Mouse (Mus musculus) small intestine, adult 2 months (tissue): ENCODE results near the gene Cox6b2. TPM values are rescaled to one million over a fixed set of nuclear protein-coding genes. Genes with fewer than 3 reads are reported as not detected.
A peak's percentile ranks its signal among the peaks of the same experiment; 100 is the strongest.

Experiments used
- H3K27ac ChIP-seq: fragments of 200-500 bp; 2 replicates; pipeline ENCODE4 v1.5.1; 2012; ENCODE audit warnings: low read depth, low read length, control low read depth, inconsistent platforms; ENCODE audit not compliant: insufficient read depth
- H3K27me3 ChIP-seq: fragments of 200-500 bp; 2 replicates; pipeline ENCODE4 v1.6.1; 2012; ENCODE audit warnings: mild to moderate bottlenecking, moderate library complexity, low read length, inconsistent platforms; ENCODE audit not compliant: control insufficient read depth, insufficient read depth
- H3K36me3 ChIP-seq: fragments of 200-500 bp; 2 replicates; pipeline ENCODE4 v1.6.1; 2012; ENCODE audit warnings: mild to moderate bottlenecking, low read length, control low read depth, inconsistent platforms; ENCODE audit not compliant: control insufficient read depth, insufficient read depth
- H3K4me1 ChIP-seq: fragments of 200-500 bp; 2 replicates; pipeline ENCODE4 v1.6.1; 2012; ENCODE audit warnings: low read length, inconsistent platforms, mixed read lengths; ENCODE audit not compliant: control insufficient read depth, insufficient read depth, insufficient read length
- H3K4me3 ChIP-seq: fragments of 200-500 bp; 2 replicates; pipeline ENCODE4 v1.5.1; 2012; ENCODE audit warnings: low read depth, mild to moderate bottlenecking, control low read depth, inconsistent platforms, low read length, moderate library complexity
- CTCF ChIP-seq: fragments of 200-500 bp; IDR thresholded peaks from 2 replicates; pipeline ENCODE4 v1.5.1; 2012; ENCODE audit warnings: low read depth, mild to moderate bottlenecking, control low read depth, inconsistent platforms, low read length, moderate library complexity, mixed read lengths; ENCODE audit not compliant: insufficient replicate concordance, insufficient read length; ENCODE audit errors: extremely low read depth
- POLR2A ChIP-seq: fragments of 200-500 bp; IDR thresholded peaks from 2 replicates; pipeline ENCODE4 v1.6.1; 2012; ENCODE audit warnings: low read depth, mild to moderate bottlenecking, control low read depth, inconsistent platforms, low read length, moderate library complexity
- WGBS: fragments of 180-500 bp; shearing (Covaris S2); methylation state at CpG from one replicate; pipeline ENCODE4 v1.1.7; 2018; 5-methylcytosine and 5-hydroxymethylcytosine counted together
- polyA plus RNA-seq: library from polyadenylated mRNA; depleted of rRNA; stranded (reverse); fragments of >200 nt; gene quantifications from 2 replicates; pipeline ENCODE4 v1.2.3, GENCODE M21; 2012; rRNA removed

Gene Cox6b2
- polyA plus RNA-seq, 1 experiment, result 45.8 TPM

DNA sequence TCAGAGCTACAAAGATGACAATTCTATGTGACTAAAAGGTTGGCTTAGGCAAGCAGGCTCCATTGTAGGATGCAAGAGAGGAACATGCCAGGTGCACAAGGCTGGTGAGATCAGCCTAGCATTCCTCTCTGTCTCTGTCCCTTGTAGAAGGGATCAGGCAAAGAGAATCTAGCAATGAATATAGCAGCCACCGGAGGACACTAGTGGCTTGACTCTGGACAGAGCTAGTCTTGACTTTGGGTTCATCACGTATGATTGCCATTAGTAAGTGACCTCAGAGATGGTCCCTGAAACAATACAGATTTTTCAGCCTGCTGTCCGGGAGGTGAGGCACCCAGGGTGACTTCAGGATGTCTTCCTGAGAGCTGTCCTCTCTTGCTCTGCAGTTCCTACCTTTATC, 40.3 kb downstream of the Cox6b2 start:
- no peaks in the 10 kb centered on the region; the same call in 1 of the 2 replicates for H3K4me1 ChIP-seq
- no peak for TF ChIP-seq POLR2A
- TF ChIP-seq CTCF, result no peak
- WGBS, result 84% methylated on average over 3 of the region's 3 CpGs
- peaks cover 24% of the 10 kb centered on the region for H3K36me3 ChIP-seq
- H3K4me3 ChIP-seq, result no peak overlapping the region
- no peak overlapping the region for H3K27ac ChIP-seq
- no peaks in the 10 kb centered on the region; the same call in 1 of the 2 replicates for H3K27me3 ChIP-seq

DNA sequence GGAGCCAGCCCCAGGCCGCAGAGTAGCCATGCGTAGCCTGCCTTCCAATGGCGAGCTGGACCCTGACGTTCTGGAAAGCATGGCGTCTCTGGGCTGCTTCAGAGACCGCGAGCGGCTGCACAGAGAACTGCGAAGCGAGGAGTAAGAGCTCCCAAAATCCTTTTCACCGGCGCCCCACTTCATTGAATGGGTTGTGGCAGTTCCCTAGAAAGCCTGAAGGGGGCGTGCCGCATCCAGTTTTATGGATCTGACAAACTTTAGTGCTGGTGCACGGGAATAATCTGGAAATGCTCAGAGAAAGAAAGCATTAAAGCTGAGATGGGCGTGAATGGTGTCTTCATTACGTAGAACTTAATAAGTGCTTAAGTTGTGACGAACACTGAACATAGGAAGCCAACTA, 47.8 kb downstream of the Cox6b2 start:
- TF ChIP-seq CTCF (peak; percentile 67; the same call in 1 of the 2 replicates), POLR2A (no peak)
- Histone ChIP-seq H3K4me1 (no peaks in the 10 kb centered on the region; the same call in 1 of the 2 replicates), H3K27ac (no peak overlapping the region), H3K4me3 (no peak overlapping the region), H3K36me3 (peaks cover 14% of the 10 kb centered on the region), H3K27me3 (no peaks in the 10 kb centered on the region; the same call in 1 of the 2 replicates)
- 38% methylated on average over 18 of the region's 18 CpGs for WGBS

- H3K27me3 ChIP-seq, result no peaks in the 10 kb centered on the region
- no peak overlapping the region for H3K27ac ChIP-seq
- H3K4me1 ChIP-seq, result no peaks in the 10 kb centered on the region; the same call in 1 of the 2 replicates
- H3K4me3 ChIP-seq, result no peak overlapping the region
- WGBS, result 81% methylated on average over 7 of the region's 7 CpGs
- peaks cover 6% of the 10 kb centered on the region; the same call in 1 of the 2 replicates for H3K36me3 ChIP-seq
- TF ChIP-seq CTCF, result no peak
- no peak for TF ChIP-seq POLR2A
Measured at GRCm38 (mm10) chr7:4703195-4703594, 49.7 kb downstream of the Cox6b2 start.

DNA sequence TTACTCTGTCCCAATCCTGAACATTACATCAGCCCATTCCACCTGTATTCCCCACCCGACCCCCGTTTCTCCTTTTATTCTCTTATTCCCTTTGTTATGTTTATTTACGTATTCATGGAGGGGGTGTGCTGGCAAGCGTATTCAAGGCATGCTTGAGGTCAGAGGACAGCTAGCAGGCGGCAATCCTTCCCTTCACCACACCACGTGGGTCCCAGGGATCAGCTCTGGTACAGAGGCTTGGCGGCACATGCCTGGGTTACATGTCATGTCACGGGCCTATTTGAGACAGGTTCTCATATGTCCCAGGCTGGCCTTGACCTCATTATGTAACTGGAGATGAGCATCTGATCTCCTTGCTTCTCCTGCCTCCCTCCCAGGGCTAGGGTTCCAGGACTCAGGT, 50.6 kb downstream of the Cox6b2 start:
- WGBS, result 68% methylated on average over 8 of the region's 8 CpGs
- Histone ChIP-seq H3K36me3 (peaks cover 4% of the 10 kb centered on the region; the same call in 1 of the 2 replicates), H3K27ac (no peak overlapping the region), H3K4me3 (no peak overlapping the region), H3K27me3 (no peaks in the 10 kb centered on the region), H3K4me1 (no peaks in the 10 kb centered on the region; the same call in 1 of the 2 replicates)
- TF ChIP-seq POLR2A, result 0 out of 2 replicates have a peak, but pooled peaks have one; percentile 20
- TF ChIP-seq CTCF, result no peak

Other genes with a start within 250 kb of the Cox6b2 start
- 0.22 and 0.58 TPM in 2 replicates for gene Tnnt1, start 236.7 kb downstream of the Cox6b2 start, polyA plus RNA-seq
- gene Tnni3, start 228.9 kb downstream of the Cox6b2 start, polyA plus RNA-seq, result 0.43 and 1.4 TPM in 2 replicates
- 1.1 and 1.9 TPM in 2 replicates for gene Dnaaf3, start 220.6 kb downstream of the Cox6b2 start, polyA plus RNA-seq
- 4.6 and 9.4 TPM in 2 replicates for gene Syt5, start 205.6 kb downstream of the Cox6b2 start, polyA plus RNA-seq
- gene Ptprh, start 149.1 kb downstream of the Cox6b2 start, polyA plus RNA-seq, result 52.0 and 151 TPM in 2 replicates
- gene Tmem86b, start 121.7 kb downstream of the Cox6b2 start, polyA plus RNA-seq, result 65.5 and 261 TPM in 2 replicates
- 69.9 and 142 TPM in 2 replicates for gene Ppp6r1, start 94.1 kb downstream of the Cox6b2 start, polyA plus RNA-seq
- 23.4 and 29.0 TPM in 2 replicates for gene Hspbp1, start 68.0 kb downstream of the Cox6b2 start, polyA plus RNA-seq
- 1.6 and 1.9 TPM in 2 replicates for gene Brsk1, start 62.5 kb downstream of the Cox6b2 start, polyA plus RNA-seq
- gene Tmem150b, start 27.8 kb downstream of the Cox6b2 start, polyA plus RNA-seq, result 44.4 and 122 TPM in 2 replicates
- gene Kmt5c, start 13.0 kb downstream of the Cox6b2 start, polyA plus RNA-seq, result 94.7 and 254 TPM in 2 replicates
- gene Fam71e2, start 18.2 kb upstream of the Cox6b2 start, polyA plus RNA-seq, result not detected in 2 replicates
- gene Il11, start 29.8 kb upstream of the Cox6b2 start, polyA plus RNA-seq, result 0.25 and 0.32 TPM in 2 replicates
- not detected in 2 replicates for gene Tmem190, start 29.8 kb upstream of the Cox6b2 start, polyA plus RNA-seq
- 225 and 544 TPM in 2 replicates for gene Tmem238, start 36.6 kb upstream of the Cox6b2 start, polyA plus RNA-seq
- 141 and 355 TPM in 2 replicates for gene Rpl28, start 39.8 kb upstream of the Cox6b2 start, polyA plus RNA-seq
- 78.5 and 131 TPM in 2 replicates for gene Ube2s, start 59.5 kb upstream of the Cox6b2 start, polyA plus RNA-seq
- 0.48 and 0.83 TPM in 2 replicates for gene Shisa7, start 91.6 kb upstream of the Cox6b2 start, polyA plus RNA-seq
- 12.4 and 18.9 TPM in 2 replicates for gene Isoc2b, start 117.2 kb upstream of the Cox6b2 start, polyA plus RNA-seq
- gene Isoc2a, start 124.1 kb upstream of the Cox6b2 start, polyA plus RNA-seq, result 13.4 and 15.5 TPM in 2 replicates
- gene Gm36210, start 153.4 kb upstream of the Cox6b2 start, polyA plus RNA-seq, result not detected in 2 replicates
- gene Zfp628, start 162.1 kb upstream of the Cox6b2 start, polyA plus RNA-seq, result 15.7 and 41.4 TPM in 2 replicates
- gene Nat14, start 168.9 kb upstream of the Cox6b2 start, polyA plus RNA-seq, result 4.3 and 6.2 TPM in 2 replicates
- gene Ssc5d, start 172.7 kb upstream of the Cox6b2 start, polyA plus RNA-seq, result 3.3 and 4.5 TPM in 2 replicates
- gene Sbk2, start 211.3 kb upstream of the Cox6b2 start, polyA plus RNA-seq, result 0.06 and 0.11 TPM in 2 replicates
- not detected in 2 replicates for gene Sbk3, start 218.1 kb upstream of the Cox6b2 start, polyA plus RNA-seq
- 24.7 and 52.4 TPM in 2 replicates for gene Zfp579, start 243.1 kb upstream of the Cox6b2 start, polyA plus RNA-seq